Mouse (Mus musculus) megakaryocyte-erythroid progenitor cell, adult 5-6 weeks (primary cell): ENCODE results near the gene Olfr750. TPM values are rescaled to one million over a fixed set of nuclear protein-coding genes. Genes with fewer than 3 reads are reported as not detected.

Experiments
- ATAC-seq: replicated peaks from 2 replicates; pipeline ENCODE4 v1.8.0; 2016; ENCODE audit warnings: mild to moderate bottlenecking, inconsistent platforms; ENCODE audit not compliant: severe bottlenecking, poor library complexity, low FRiP score, low TSS enrichment
- total RNA-seq, 2 experiments: library from RNA; stranded (forward) in 1 of 2; stranded (reverse) in 1 of 2; fragments of 200-1000, 215-1000 nt in 1 of 2; fragments of >200 nt in 1 of 2; fragmentation: Nextera tagmentation in 1 of 2; gene quantifications; 2 replicates each; pipeline ENCODE4 v1.2.3; 2014 to 2017

Gene Olfr750
- total RNA-seq (2014; fragmentation: Nextera tagmentation) (not detected in 2 replicates), total RNA-seq (2017) (not detected in 2 replicates)

GRCm38 (mm10) chr14:51074335-51074734 lies at the start of gene Olfr750:
Gene Olfr750, minus strand, starts transcription at chr14:51074435.
- no peak for ATAC-seq

- no peak for ATAC-seq
These were observed 39.8 kb upstream of the Olfr750 start, which contains the start of gene Eddm3b for GRCm38 (mm10) chr14:51113916-51114560. Gene Eddm3b, plus strand, starts transcription at chr14:51114426.

- no peak for ATAC-seq
These were observed 39.2 kb upstream of the Olfr750 start for GRCm38 (mm10) chr14:51113476-51113875.

- no peak for ATAC-seq
These were observed 37.7 kb upstream of the Olfr750 start for GRCm38 (mm10) chr14:51111966-51112365.

- ATAC-seq: no peak
These were observed 32.3 kb upstream of the Olfr750 start for GRCm38 (mm10) chr14:51106449-51106967.

- ATAC-seq: no peak
These were observed 30.1 kb upstream of the Olfr750 start for GRCm38 (mm10) chr14:51104366-51104765.

- peak; percentile 77 for ATAC-seq
These were observed 29.0 kb upstream of the Olfr750 start for GRCm38 (mm10) chr14:51103217-51103616.

- no peak for ATAC-seq
These were observed 27.0 kb upstream of the Olfr750 start for GRCm38 (mm10) chr14:51101284-51101683.

- no peak for ATAC-seq
These were observed 24.7 kb upstream of the Olfr750 start for GRCm38 (mm10) chr14:51098921-51099320.

GRCm38 (mm10) chr14:51098300-51098699 lies 24.1 kb upstream of the Olfr750 start:
- peak; percentile 77 for ATAC-seq

- no peak for ATAC-seq
These were observed 21.7 kb upstream of the Olfr750 start for GRCm38 (mm10) chr14:51095736-51096524.

GRCm38 (mm10) chr14:51094921-51095320 lies 20.7 kb upstream of the Olfr750 start:
- ATAC-seq: no peak

- no peak for ATAC-seq
These were observed 20.1 kb upstream of the Olfr750 start for GRCm38 (mm10) chr14:51094096-51094875.

- no peak for ATAC-seq
These were observed 19.3 kb upstream of the Olfr750 start for GRCm38 (mm10) chr14:51093496-51093895.

- no peak for ATAC-seq
These were observed 17.9 kb upstream of the Olfr750 start for GRCm38 (mm10) chr14:51092073-51092620.

- no peak for ATAC-seq
These were observed 17.0 kb upstream of the Olfr750 start, which contains the start of the genes Rnase4 and Ang for GRCm38 (mm10) chr14:51090921-51091900. Gene Rnase4, plus strand, starts transcription at chr14:51091077. Gene Ang, plus strand, starts transcription at chr14:51091150.

- 0 out of 2 replicates have a peak, but pooled peaks have one; percentile 16 for ATAC-seq
These were observed 16.0 kb upstream of the Olfr750 start for GRCm38 (mm10) chr14:51090077-51090781.

GRCm38 (mm10) chr14:51089674-51090076 lies 15.4 kb upstream of the Olfr750 start:
- ATAC-seq: no peak
